Mouse (Mus musculus) midbrain, embryonic 15.5 days (tissue): ENCODE measurements around the gene Spg20. TPM values are rescaled to one million over a fixed set of nuclear protein-coding genes. Genes with fewer than 3 reads are reported as not detected.
A peak's percentile ranks its signal among the peaks of the same experiment; 100 is the strongest.

Experiments
- ATAC-seq: fragments of 200-750 bp; cut with Nextera tagmentation; replicated peaks from 2 replicates; pipeline ENCODE4 v1.8.0; 2017; ENCODE audit warnings: moderate TSS enrichment
- H3K27ac ChIP-seq: fragments of 300-500 bp; sonication (generic); 2 replicates; pipeline ENCODE4 v1.5.1; 2015; ENCODE audit warnings: mild to moderate bottlenecking, inconsistent platforms
- H3K27me3 ChIP-seq: fragments of 300-500 bp; sonication (generic); replicated peaks from 2 replicates; pipeline ENCODE4 v1.6.1; 2015; ENCODE audit warnings: inconsistent platforms
- H3K36me3 ChIP-seq: fragments of 300-500 bp; sonication (generic); replicated peaks from 2 replicates; pipeline ENCODE4 v1.6.1; 2015; ENCODE audit warnings: inconsistent platforms
- H3K4me1 ChIP-seq: fragments of 300-500 bp; sonication (generic); 2 replicates; pipeline ENCODE4 v1.6.1; 2015; ENCODE audit warnings: inconsistent platforms
- H3K4me2 ChIP-seq: fragments of 300-500 bp; sonication (generic); 2 replicates; pipeline ENCODE4 v1.6.1; 2015; ENCODE audit warnings: inconsistent platforms, mild to moderate bottlenecking, moderate library complexity
- H3K4me3 ChIP-seq: fragments of 300-500 bp; sonication (generic); 2 replicates; pipeline ENCODE4 v1.5.1; 2015; ENCODE audit warnings: mild to moderate bottlenecking, inconsistent platforms
- H3K9ac ChIP-seq: fragments of 300-500 bp; sonication (generic); 2 replicates; pipeline ENCODE4 v1.6.1; 2015; ENCODE audit warnings: mild to moderate bottlenecking, inconsistent platforms
- H3K9me3 ChIP-seq: fragments of 300-500 bp; sonication (generic); 2 replicates; pipeline ENCODE4 v1.6.1; 2016; ENCODE audit warnings: inconsistent platforms
- WGBS: fragments of 180-500 bp; shearing (Covaris S2); methylation state at CpG from one replicate; pipeline ENCODE4 v1.1.7; 2015; ENCODE audit warnings: mixed read lengths; 5-methylcytosine and 5-hydroxymethylcytosine counted together
- polyA plus RNA-seq: library from polyadenylated mRNA; unstranded; fragments of >200 nt; fragmentation: Nextera tagmentation; extraction: Ambion mirVana; gene quantifications from 2 replicates; pipeline ENCODE4 v1.2.1, GENCODE M21; 2015

The Spg20 gene
- polyA plus RNA-seq, 1 experiment from 2014 or later: 15.8 TPM

DNA sequence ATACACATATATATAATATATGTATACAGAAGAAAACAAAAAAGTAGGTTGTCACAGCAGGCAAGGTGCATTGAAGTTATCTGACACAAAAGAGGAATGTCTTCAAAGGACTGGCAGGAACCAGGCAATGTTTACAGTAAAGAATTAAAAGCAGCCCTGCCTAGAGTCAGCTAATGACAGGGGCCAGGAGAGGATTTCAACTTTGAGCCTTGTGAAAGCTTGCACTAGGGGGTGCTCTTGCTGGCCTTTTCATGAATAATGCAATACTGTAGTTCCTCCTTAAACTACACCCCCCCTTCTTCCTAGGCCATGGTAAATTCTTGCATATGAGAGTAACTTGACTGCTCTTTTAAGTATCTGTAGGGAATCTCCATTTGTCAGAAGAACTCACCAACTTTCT, 10.8 kb upstream of the Spg20 start:
- H3K4me3 ChIP-seq: no peak overlapping the region
- ATAC-seq: no peak
- H3K4me2 ChIP-seq: no peak overlapping the region
- H3K9ac ChIP-seq: no peak overlapping the region
- no peaks in the 10 kb centered on the region for H3K36me3 ChIP-seq
- no peak overlapping the region for H3K27ac ChIP-seq
- peaks cover 6% of the 10 kb centered on the region; the same call in 1 of the 2 replicates for H3K4me1 ChIP-seq
- H3K27me3 ChIP-seq: no peaks in the 10 kb centered on the region
- H3K9me3 ChIP-seq: no peaks in the 10 kb centered on the region

DNA sequence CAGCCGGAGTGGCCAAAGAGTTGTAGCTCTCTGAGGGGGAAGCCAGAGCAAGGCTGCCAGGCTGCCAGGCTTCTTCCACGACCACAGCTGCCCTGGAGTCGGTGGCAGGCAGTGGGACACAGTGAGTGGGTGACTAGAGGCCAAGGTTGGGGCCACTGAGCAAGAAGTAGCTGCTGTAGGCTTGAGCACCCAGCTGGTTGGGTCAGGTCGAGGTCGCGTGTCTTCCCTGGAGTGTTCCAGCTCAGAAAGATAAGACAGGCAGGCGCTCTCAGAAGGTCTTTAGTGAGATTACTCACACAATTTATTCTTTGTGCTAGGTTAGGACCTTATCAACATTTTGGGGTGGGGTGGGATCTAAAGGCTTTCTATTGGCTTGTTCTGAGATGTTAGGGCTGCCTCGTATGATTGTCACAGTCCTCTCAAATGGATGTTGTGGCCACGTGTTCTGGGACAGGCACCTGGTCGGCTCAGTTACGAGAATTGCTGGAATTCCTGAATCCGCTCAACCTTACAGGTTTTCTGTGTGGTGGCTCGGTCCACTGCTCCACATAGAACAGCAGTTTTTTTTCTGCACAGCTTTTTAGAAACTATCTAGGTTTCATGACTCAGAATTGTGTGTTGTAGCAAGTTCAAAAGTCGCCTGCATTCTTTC, 6.4 kb upstream of the Spg20 start:
- WGBS: 83% methylated on average over 14 of the region's 14 CpGs
- Histone ChIP-seq H3K4me2 (no peak overlapping the region), H3K4me3 (no peak overlapping the region), H3K4me1 (no peaks in the 10 kb centered on the region), H3K27ac (no peak overlapping the region), H3K36me3 (no peaks in the 10 kb centered on the region), H3K9me3 (no peaks in the 10 kb centered on the region), H3K27me3 (no peaks in the 10 kb centered on the region), H3K9ac (no peak overlapping the region)
- ATAC-seq: no peak

DNA sequence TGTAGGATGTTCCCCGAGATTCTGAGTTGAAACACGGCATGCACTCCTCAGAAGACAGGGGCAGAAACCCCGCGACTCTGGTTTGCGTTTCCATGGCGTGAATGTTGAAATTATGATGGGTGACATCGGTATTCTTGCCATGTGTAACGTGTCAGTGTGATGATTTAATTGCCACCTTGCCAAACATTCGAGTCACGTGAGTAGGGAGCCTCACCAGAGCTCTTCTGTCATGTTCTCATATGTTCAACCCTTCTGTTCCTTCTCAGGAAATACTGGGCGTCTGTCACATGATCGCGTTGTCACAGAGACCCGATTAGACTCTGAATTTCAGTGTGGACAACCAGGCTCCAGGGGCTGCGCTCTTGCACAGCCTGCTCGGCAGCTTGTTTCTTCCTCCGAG, 5.9 kb upstream of the Spg20 start:
- Histone ChIP-seq H3K27me3 (no peaks in the 10 kb centered on the region), H3K36me3 (no peaks in the 10 kb centered on the region), H3K4me1 (no peaks in the 10 kb centered on the region), H3K4me2 (no peak overlapping the region), H3K9ac (no peak overlapping the region), H3K9me3 (no peaks in the 10 kb centered on the region), H3K27ac (no peak overlapping the region), H3K4me3 (no peak overlapping the region)
- ATAC-seq: 0 out of 2 replicates have a peak, but pooled peaks have one; percentile 17
- WGBS: 77% methylated on average over 17 of the region's 17 CpGs

DNA sequence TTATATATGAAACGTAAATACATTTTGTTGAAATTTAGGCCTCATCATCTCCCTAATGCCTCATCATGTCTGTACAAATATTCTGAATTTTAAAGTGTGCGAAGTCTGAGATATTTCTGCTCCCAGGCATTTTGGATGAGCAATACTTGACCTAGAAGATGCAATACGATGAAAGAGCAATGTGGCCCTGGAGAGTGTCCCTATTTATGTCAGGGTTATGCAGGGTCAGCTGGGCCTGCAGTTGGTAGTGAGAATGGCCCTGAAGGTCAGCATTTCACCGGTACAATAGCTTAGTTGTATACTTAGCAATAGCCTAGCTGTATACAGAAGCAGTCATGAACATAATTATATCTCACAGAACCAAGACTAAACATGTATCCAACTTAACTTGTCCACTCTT, 2.8 kb upstream of the Spg20 start:
- no peaks in the 10 kb centered on the region for H3K9me3 ChIP-seq
- no peaks in the 10 kb centered on the region for H3K36me3 ChIP-seq
- no peak overlapping the region for H3K4me2 ChIP-seq
- peaks cover 10% of the 10 kb centered on the region for H3K4me1 ChIP-seq
- no peak for ATAC-seq
- H3K9ac ChIP-seq: no peak overlapping the region
- 86% methylated on average over 4 of the region's 4 CpGs for WGBS
- H3K4me3 ChIP-seq: no peak overlapping the region
- H3K27ac ChIP-seq: no peak overlapping the region
- no peaks in the 10 kb centered on the region for H3K27me3 ChIP-seq

DNA sequence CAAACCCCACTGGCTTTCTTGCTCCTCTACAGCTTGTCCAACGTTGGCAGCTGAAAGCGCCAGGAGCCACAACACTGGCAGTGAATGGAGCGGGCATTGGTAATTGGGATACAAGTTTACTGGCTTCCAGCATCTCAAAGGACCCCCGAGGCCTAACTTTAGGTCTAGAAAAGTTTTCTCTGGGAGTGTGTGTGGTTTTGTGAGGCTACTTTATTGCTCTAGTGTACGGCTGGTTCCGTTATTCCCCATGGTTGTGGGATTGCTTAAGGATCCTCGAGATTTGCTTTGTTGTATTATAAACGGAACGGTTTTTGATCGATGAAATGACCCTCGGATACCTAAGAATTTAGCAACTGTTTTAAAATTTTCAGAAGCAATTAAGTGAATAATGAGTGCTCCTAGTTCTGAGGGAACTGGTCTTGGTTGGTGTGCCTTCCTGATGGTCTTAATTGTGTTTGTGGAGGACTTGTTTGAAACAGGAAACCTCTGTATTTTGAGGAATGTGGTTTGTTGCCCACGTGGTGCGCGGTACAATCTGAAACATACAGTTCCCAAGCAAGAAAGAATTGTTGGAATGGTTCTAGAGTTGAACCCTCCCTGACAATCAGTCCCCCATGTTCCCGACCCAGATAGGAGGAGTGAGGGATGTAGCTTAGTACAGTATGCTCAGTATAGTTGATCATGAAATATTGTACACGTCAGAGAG, 955 bp downstream of the Spg20 start:
- peaks cover 9% of the 10 kb centered on the region for H3K36me3 ChIP-seq
- no peaks in the 10 kb centered on the region for H3K9me3 ChIP-seq
- peak overlapping the region; percentile 75 for H3K4me2 ChIP-seq
- 55% methylated on average over 16 of the region's 16 CpGs for WGBS
- H3K27me3 ChIP-seq: no peaks in the 10 kb centered on the region
- peak overlapping the region; percentile 88 for H3K9ac ChIP-seq
- peaks cover 15% of the 10 kb centered on the region for H3K4me1 ChIP-seq
- peak; percentile 65; the same call in 1 of the 2 replicates for ATAC-seq
- peak overlapping the region; percentile 83 for H3K4me3 ChIP-seq
- H3K27ac ChIP-seq: peak overlapping the region; percentile 80

DNA sequence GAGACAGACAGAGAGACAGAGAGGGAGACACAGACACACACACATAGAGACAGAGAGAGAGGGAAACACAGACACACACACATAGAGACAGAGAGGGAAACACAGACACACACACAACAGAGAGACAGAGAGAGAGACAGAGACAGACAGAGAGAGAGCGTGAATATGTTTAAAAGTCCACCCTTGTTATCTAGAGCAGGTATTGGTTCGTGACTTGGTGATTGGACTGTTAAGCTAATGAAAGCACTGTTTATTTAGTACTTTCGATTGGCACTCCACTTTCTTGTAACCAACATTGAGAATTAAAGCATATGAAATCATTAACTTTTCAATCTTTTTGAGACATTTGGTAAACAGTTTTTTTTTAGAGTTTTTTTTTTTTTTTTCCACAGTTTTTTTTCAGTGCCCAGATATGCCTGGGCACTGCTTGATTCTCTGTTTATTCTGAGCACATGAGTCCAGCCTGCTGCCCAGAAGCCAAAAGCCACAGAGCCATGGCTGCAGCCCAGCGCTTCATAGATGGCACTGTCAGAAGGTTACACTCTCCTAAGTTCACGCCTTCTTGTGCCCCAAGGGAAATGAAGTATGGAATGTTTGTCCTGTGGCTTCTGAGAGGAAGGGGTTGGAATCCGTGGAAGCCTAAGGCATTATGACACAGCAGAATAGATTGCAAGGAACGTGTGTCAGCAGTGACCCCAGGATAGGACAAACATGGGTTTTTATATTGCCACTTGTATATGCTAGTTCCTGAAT, 2.6 kb downstream of the Spg20 start:
- Histone ChIP-seq H3K4me3 (no peak overlapping the region), H3K9ac (no peak overlapping the region), H3K27ac (no peak overlapping the region), H3K27me3 (no peaks in the 10 kb centered on the region), H3K9me3 (no peaks in the 10 kb centered on the region), H3K36me3 (peaks cover 21% of the 10 kb centered on the region), H3K4me1 (peaks cover 15% of the 10 kb centered on the region), H3K4me2 (no peak overlapping the region)
- no peak for ATAC-seq
- WGBS: 82% methylated on average over 7 of the region's 7 CpGs

DNA sequence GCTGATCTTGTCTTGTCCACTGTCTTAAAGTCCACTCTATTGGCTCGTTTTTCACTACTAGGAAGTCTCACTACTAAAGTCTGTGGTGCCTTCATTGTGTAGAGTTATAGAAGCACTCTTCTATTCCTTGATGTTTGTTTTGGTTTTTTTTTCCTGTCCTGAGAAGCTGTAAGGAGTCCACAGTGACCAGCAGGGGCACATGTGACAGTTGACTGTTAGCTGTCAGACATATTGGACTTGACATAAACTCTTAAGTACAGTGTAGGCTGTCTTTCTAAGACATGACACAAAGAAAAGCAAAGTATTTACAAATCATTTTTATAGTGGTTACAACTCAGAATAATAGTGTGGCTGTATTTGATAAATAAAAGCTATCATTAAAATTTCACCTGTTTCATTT, 3.2 kb downstream of the Spg20 start:
- WGBS: 73% methylated on average over 1 of the region's 1 CpGs
- ATAC-seq: no peak
- Histone ChIP-seq H3K27me3 (no peaks in the 10 kb centered on the region), H3K36me3 (peaks cover 21% of the 10 kb centered on the region), H3K4me1 (peaks cover 15% of the 10 kb centered on the region), H3K9ac (no peak overlapping the region), H3K4me3 (no peak overlapping the region), H3K4me2 (no peak overlapping the region), H3K9me3 (no peaks in the 10 kb centered on the region), H3K27ac (no peak overlapping the region)

DNA sequence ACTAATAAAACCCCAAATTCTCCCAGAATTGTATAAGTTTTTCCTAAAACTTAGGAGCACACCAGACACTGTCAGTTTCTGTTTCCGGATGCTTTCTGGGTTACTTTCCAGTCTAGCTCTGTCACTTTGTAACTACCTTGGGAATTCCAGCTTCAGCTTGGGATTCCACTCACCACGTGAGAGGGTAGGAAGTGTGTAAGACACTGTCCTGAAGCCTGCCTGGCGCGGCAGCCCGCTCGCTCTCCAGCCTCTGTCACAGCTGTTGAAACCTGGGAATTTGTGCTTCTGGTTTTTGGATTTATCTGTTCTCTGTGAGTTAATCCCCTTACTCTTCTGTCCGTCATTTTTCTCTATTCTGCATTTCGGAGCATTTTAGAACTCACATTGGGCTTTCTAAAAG, 4.1 kb downstream of the Spg20 start:
- Histone ChIP-seq H3K36me3 (peaks cover 26% of the 10 kb centered on the region), H3K27ac (no peak overlapping the region), H3K9ac (no peak overlapping the region), H3K4me2 (no peak overlapping the region), H3K27me3 (no peaks in the 10 kb centered on the region), H3K9me3 (no peaks in the 10 kb centered on the region), H3K4me1 (peaks cover 15% of the 10 kb centered on the region), H3K4me3 (no peak overlapping the region)
- 83% methylated on average over 8 of the region's 8 CpGs for WGBS
- no peak for ATAC-seq

DNA sequence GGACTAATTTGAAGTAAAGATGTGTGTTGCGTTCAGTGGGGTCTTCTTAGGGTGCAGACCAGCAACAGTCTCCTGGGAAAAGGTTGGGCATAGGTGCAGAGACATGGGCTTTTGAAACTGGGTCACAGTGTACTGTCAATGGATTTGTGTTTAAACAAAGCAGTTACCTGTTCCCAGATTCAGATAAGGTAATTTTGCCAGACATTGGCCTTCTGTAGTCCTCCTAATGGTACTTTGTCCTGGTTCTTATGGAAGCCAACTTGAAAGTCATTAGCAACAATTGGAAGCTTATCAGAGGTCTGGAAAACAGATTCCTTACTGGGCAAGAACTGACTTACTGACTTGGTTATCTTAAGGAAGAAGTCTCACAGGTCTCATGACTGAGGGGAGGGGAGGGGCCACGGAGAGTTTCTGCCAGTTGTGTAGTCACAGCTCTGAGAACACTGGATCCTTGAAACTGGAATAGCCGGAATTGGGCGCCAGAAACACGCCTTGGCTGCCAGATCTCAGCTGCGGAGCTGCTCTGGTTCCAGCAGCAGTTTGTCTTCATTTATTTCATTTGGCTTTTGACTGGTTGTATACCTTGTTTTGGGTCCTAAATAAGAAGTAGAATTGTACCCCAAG, 7.5 kb downstream of the Spg20 start:
- Histone ChIP-seq H3K27me3 (no peaks in the 10 kb centered on the region), H3K36me3 (peaks cover 44% of the 10 kb centered on the region), H3K4me2 (no peak overlapping the region), H3K4me3 (no peak overlapping the region), H3K9me3 (no peaks in the 10 kb centered on the region), H3K9ac (no peak overlapping the region), H3K27ac (no peak overlapping the region), H3K4me1 (0 out of 2 replicates have a peak, but pooled peaks cover 5% of the 10 kb centered on the region)
- 94% methylated on average over 6 of the region's 6 CpGs for WGBS
- no peak for ATAC-seq

DNA sequence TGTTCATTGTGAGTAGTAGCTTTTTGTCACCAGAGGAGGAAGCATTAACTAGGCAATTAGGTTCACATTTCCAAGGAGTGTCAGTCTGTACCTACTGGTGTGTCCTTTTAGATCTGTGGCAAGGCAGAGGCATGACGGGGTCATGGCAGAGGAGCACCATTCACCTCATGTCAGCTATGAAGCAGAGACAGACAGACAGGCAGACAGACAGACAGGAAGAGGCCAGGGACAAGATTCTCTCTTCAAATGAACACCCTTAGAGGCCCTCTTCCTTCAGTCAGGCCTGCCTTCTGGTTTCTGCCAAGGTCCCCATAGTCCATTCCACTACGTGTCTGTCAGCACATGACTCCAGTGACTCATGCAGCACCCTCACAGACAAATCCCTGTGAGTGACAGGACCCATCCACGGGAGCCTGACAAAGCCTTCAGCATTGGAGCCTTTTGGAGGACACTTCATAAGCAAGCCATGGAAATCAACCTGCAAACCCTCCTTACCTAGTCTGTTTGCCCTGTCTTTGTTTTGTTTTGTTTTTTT, 10.5 kb downstream of the Spg20 start:
- no peaks in the 10 kb centered on the region for H3K9me3 ChIP-seq
- WGBS: 87% methylated on average over 3 of the region's 3 CpGs

DNA sequence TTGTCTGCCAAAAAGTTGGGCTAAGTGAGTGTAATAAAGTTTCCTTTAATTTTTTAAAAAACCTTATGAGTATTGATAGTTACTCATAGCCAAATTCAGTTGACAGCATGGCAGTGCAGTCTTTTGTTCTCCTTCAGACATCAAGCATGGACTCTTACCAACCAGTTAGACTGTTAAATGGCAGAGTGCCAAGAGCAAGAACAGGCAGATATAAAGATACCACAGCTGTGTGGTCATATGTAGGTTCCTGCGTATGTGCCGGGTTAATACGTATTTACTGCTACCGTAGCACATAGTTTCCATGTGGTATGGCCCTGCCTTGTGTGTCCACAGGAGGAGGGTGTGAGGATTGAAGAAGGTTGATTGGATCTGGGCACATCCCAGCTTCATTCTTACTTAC, 11.2 kb downstream of the Spg20 start:
- 96% methylated on average over 4 of the region's 4 CpGs for WGBS
- ATAC-seq: no peak
- Histone ChIP-seq H3K9ac (no peak overlapping the region), H3K9me3 (no peaks in the 10 kb centered on the region), H3K4me3 (no peak overlapping the region), H3K4me2 (no peak overlapping the region), H3K36me3 (peaks cover 49% of the 10 kb centered on the region; the same call in 1 of the 2 replicates), H3K27me3 (no peaks in the 10 kb centered on the region), H3K27ac (no peak overlapping the region), H3K4me1 (no peaks in the 10 kb centered on the region)

More for the DNA sequence above, 10.5 kb downstream of the Spg20 start:
- H3K36me3 ChIP-seq: peaks cover 49% of the 10 kb centered on the region
- ATAC-seq: no peak
- H3K9ac ChIP-seq: no peak overlapping the region
- H3K4me3 ChIP-seq: no peak overlapping the region
- H3K27me3 ChIP-seq: no peaks in the 10 kb centered on the region
- H3K4me1 ChIP-seq: no peaks in the 10 kb centered on the region
- H3K4me2 ChIP-seq: no peak overlapping the region
- H3K27ac ChIP-seq: no peak overlapping the region

DNA sequence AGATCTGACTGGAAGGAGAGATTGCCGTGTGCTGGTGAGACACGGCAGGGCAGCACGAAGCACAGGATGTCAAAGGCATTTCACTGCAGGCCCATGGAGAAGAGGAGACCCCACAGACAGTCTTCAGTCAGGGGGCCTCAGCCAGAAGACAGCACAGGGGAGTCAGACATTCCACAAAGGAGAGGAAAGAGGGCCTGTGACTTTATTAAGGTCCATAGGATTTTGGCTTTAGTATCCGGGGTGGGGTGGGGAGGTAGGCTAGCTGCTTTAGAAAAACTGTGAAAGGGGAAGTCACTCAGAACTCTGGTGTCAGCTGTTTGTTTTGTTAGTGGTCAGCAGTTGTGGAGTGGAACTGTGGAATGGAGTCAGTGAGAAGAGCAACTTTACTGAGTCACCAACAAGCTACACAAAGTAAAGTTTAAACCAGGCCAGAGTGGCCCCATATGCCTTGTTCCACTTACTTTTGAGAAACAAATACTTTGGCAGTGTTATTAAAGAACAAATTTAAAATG, 17.3 kb downstream of the Spg20 start:
- H3K9me3 ChIP-seq: no peaks in the 10 kb centered on the region
- no peak overlapping the region for H3K4me2 ChIP-seq
- WGBS: 77% methylated on average over 4 of the region's 4 CpGs
- H3K27ac ChIP-seq: no peak overlapping the region
- no peaks in the 10 kb centered on the region for H3K27me3 ChIP-seq
- H3K4me1 ChIP-seq: no peaks in the 10 kb centered on the region
- H3K36me3 ChIP-seq: peaks cover 43% of the 10 kb centered on the region
- H3K4me3 ChIP-seq: no peak overlapping the region
- no peak overlapping the region for H3K9ac ChIP-seq
- no peak for ATAC-seq
